Mouse (Mus musculus): ENCODE results near the gene Fam47e. TPM values are rescaled to one million over a fixed set of nuclear protein-coding genes. Genes with fewer than 3 reads are reported as not detected.

The Fam47e gene
- total and polyA plus RNA-seq, 3 experiments, result not detected

- peak; percentile 88 for TF ChIP-seq JUN (IDR thresholded peaks at IDR 0.05; ENCODE audit: insufficient read depth, low read depth, low read length)
- TF ChIP-seq ZKSCAN1 (IDR thresholded peaks at IDR 0.05; ENCODE audit: borderline replicate concordance, low read depth, low read length), result no peak
- TF ChIP-seq NRF1 (IDR thresholded peaks at IDR 0.05; ENCODE audit: low read depth, low read length), result no peak
- no peak for TF ChIP-seq PAX5 (IDR thresholded peaks at IDR 0.05; ENCODE audit: low read length)
- no peak for TF ChIP-seq RCOR1 (conservative IDR thresholded peaks at IDR 0.05; ENCODE audit: low read depth, low read length)
- TF ChIP-seq MYC (IDR thresholded peaks at IDR 0.05; ENCODE audit: low read depth, low read length), result no peak
- TF ChIP-seq USF2 (conservative IDR thresholded peaks at IDR 0.05; ENCODE audit: low read depth, low read length), result no peak
- no peak for TF ChIP-seq MXI1 (IDR thresholded peaks at IDR 0.05; ENCODE audit: low read depth, low read length)
- TF ChIP-seq ELF1 (IDR thresholded peaks at IDR 0.05; ENCODE audit: low read depth, low read length), result no peak
- no peak for TF ChIP-seq ZC3H11A (IDR thresholded peaks at IDR 0.05; ENCODE audit: low read depth, low read length)
- no peak for TF ChIP-seq TBP (conservative IDR thresholded peaks at IDR 0.05; ENCODE audit: low read depth, low read length)
- TF ChIP-seq MEF2A (IDR thresholded peaks at IDR 0.05; ENCODE audit: borderline replicate concordance, low read depth, low read length), result no peak
- peak; percentile 85 for TF ChIP-seq EP300 (IDR thresholded peaks at IDR 0.05; ENCODE audit: low read length)
- no peak for TF ChIP-seq CHD2 (IDR thresholded peaks at IDR 0.05; ENCODE audit: low read length)
- TF ChIP-seq GABPA (IDR thresholded peaks at IDR 0.05; ENCODE audit: insufficient replicate concordance, low read depth, low read length), result no peak
- TF ChIP-seq NELFE (IDR thresholded peaks at IDR 0.05; ENCODE audit: low read depth, low read length), result no peak
- no peak for TF ChIP-seq SMC3 (IDR thresholded peaks at IDR 0.05; ENCODE audit: low read depth, low read length)
- TF ChIP-seq CHD1 (IDR thresholded peaks at IDR 0.05; ENCODE audit: low read depth, low read length), result no peak
- TF ChIP-seq SIN3A (IDR thresholded peaks at IDR 0.05; ENCODE audit: low read length), result no peak
- TF ChIP-seq USF1 (IDR thresholded peaks at IDR 0.05; ENCODE audit: low read depth, low read length), result no peak
- no peak for TF ChIP-seq BHLHE40 (IDR thresholded peaks at IDR 0.05; ENCODE audit: low read depth, low read length)
- TF ChIP-seq ETS1 (conservative IDR thresholded peaks at IDR 0.05; ENCODE audit: low read depth, low read length), result no peak
- TF ChIP-seq IRF4 (IDR thresholded peaks at IDR 0.05; ENCODE audit: low read depth, low read length), result peak; percentile 91
- no peak for TF ChIP-seq KAT2A (IDR thresholded peaks at IDR 0.05; ENCODE audit: insufficient replicate concordance, low read length)
- TF ChIP-seq JUND (conservative IDR thresholded peaks at IDR 0.05; ENCODE audit: low read depth, low read length), result peak; percentile 84
- no peak for TF ChIP-seq ZNF384 (IDR thresholded peaks at IDR 0.05; ENCODE audit: low read depth, low read length)
- no peak for TF ChIP-seq E2F4 (IDR thresholded peaks at IDR 0.05; ENCODE audit: insufficient replicate concordance, low read depth, low read length)
- TF ChIP-seq POLR2AphosphoS2 (IDR thresholded peaks at IDR 0.05; ENCODE audit: low read depth, low read length), result no peak
- no peak for TF ChIP-seq MAX (IDR thresholded peaks at IDR 0.05; ENCODE audit: low read length)
- TF ChIP-seq ZMIZ1 (IDR thresholded peaks at IDR 0.05; ENCODE audit: low read depth, low read length), result no peak
- TF ChIP-seq RAD21 (IDR thresholded peaks at IDR 0.05; ENCODE audit: low read depth, low read length), result no peak
- TF ChIP-seq MAZ (IDR thresholded peaks at IDR 0.05; ENCODE audit: low read depth, low read length), result no peak
- no peak for TF ChIP-seq HCFC1 (IDR thresholded peaks at IDR 0.05; ENCODE audit: low read depth, low read length)
- H3K36me3 ChIP-seq (replicated peaks in 1 of 2; ENCODE audit: control insufficient read depth in 1 of 2, insufficient read depth in 1 of 2, low read length in 1 of 2), result no peaks in the 10 kb centered on the region
- no peak overlapping the region for H3K27ac ChIP-seq (ENCODE audit: insufficient read depth, low read depth)
- no peaks in the 10 kb centered on the region for H3K27me3 ChIP-seq (replicated peaks)
- DNase-seq (ENCODE audit: extremely low read depth), result peak; percentile 12
- no peak overlapping the region for H3K9ac ChIP-seq (ENCODE audit: insufficient read depth, low read depth)
- no peak overlapping the region for H3K4me2 ChIP-seq (ENCODE audit: insufficient read depth, low read depth, poor library complexity, severe bottlenecking)
- H3K4me1 ChIP-seq (ENCODE audit: control insufficient read depth in 1 of 2, insufficient read depth in 2 of 2), result peaks cover 0 to 21% of the 10 kb centered on the region in 2 experiments; a peak in 3 of 4 replicates
- H3K79me2 ChIP-seq (replicated peaks; ENCODE audit: control insufficient read depth, extremely low read depth, insufficient read depth, poor library complexity, severe bottlenecking), result no peaks in the 10 kb centered on the region
- in situ Hi-C loops (cut with MboI; ENCODE audit: low pct_ligation_motif_present, low pct_unique_long_range_greater_than_20kb, low sequenced_read_pairs), result no loop called here
- dilution Hi-C loops (cut with MboI; ENCODE audit: extremely low pct_ligation_motif_present, extremely low pct_unique_long_range_greater_than_20kb, low sequenced_read_pairs), result no loop called here
- H3K4me3 ChIP-seq (replicated peaks in 1 of 3; ENCODE audit: low read depth in 2 of 3, low read length in 2 of 3, poor library complexity in 1 of 3), result no peak overlapping the region
- no peaks in the 10 kb centered on the region for H3K9me3 ChIP-seq (replicated peaks; ENCODE audit: low read length)
These were observed 2.6 kb downstream of the Fam47e start for GRCm38 (mm10) chr5:92557508-92557907.
